In the genomic region with DNA sequence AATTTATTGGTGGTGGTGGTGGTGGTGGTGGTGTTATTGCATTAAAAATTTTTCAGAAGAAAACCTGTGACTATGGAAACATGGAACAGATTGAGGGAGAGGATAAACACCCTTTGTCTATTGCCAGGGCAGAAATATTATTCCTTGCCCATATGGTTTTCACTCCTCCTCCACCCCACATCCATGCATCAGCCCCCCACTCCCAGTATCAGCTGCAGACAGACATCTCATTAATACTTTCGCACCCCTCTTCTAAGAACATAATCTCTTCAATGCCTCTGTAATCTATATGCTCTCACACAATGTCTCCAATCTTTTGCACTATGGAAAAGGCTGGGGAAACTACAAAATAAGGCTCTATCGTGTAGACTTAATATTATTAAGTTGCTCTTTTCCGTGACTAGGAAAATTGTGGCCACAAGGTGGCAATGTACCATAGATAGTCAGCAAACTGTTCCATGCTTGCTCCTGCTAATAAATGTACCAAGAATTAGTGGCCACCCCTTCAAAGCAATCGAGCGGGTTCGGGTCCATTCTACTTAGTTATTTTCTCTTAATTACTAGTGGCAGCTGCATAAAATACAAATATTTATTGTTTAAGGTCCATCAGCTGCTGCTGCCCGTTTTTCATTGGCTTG, we compare ENCODE assay signal across 8 mouse cellular contexts.
DNase-seq lines count a peak whose midpoint lies in the region; ATAC-seq and TF ChIP-seq lines count a peak whose summit lies in the region.

No protein-coding gene starts in this region.

- H3K27ac ChIP-seq in heart, adult 2 months, result peak overlapping the region; percentile 36; the same call in 1 of the 2 replicates
- no peak overlapping the region for H3K27ac ChIP-seq in heart, embryonic 10.5 days
- no peak overlapping the region for H3K27ac ChIP-seq in kidney, embryonic 15.5 days
- no peak overlapping the region for H3K27ac ChIP-seq in limb, embryonic 11.5 days (replicated peaks; ENCODE audit: low read depth, low read length)
- no peak overlapping the region for H3K27ac ChIP-seq in neural tube, embryonic 13.5 days (replicated peaks)

- TF ChIP-seq EP300 in heart, adult 2 months (IDR thresholded peaks at IDR 0.05; ENCODE audit: insufficient read depth, low read depth, low read length), result no peak

- H3K36me3 ChIP-seq in heart, adult 2 months (ENCODE audit: control insufficient read depth, insufficient read depth, low read length), result no peaks in the 10 kb centered on the region
- no peaks in the 10 kb centered on the region for H3K36me3 ChIP-seq in heart, embryonic 10.5 days
- no peaks in the 10 kb centered on the region for H3K36me3 ChIP-seq in kidney, embryonic 15.5 days
- no peaks in the 10 kb centered on the region for H3K36me3 ChIP-seq in limb, embryonic 11.5 days (ENCODE audit: control insufficient read depth, insufficient read depth, low read length)
- H3K36me3 ChIP-seq in neural tube, embryonic 13.5 days, result no peaks in the 10 kb centered on the region

- H3K4me1 ChIP-seq in heart, adult 2 months (ENCODE audit: control insufficient read depth, insufficient read depth, low read length), result no peaks in the 10 kb centered on the region; the same call in 1 of the 2 replicates
- H3K4me1 ChIP-seq in heart, embryonic 10.5 days, result peaks cover 7% of the 10 kb centered on the region; the same call in 1 of the 2 replicates
- H3K4me1 ChIP-seq in kidney, embryonic 15.5 days, result no peaks in the 10 kb centered on the region
- H3K4me1 ChIP-seq in limb, embryonic 11.5 days (ENCODE audit: control insufficient read depth, insufficient read depth, low read length), result no peaks in the 10 kb centered on the region
- no peaks in the 10 kb centered on the region for H3K4me1 ChIP-seq in neural tube, embryonic 13.5 days (replicated peaks)

- intact Hi-C loops in heart, adult 2 months (cut with DNase I), result loop anchor here (1.0 to 10.0 kb wide), 3 partner anchors 91 to 471 kb away; no protein-coding TSS in a partner anchor

- H3K9me3 ChIP-seq in heart, embryonic 10.5 days, result no peaks in the 10 kb centered on the region
- no peaks in the 10 kb centered on the region for H3K9me3 ChIP-seq in kidney, embryonic 15.5 days (replicated peaks)
- no peaks in the 10 kb centered on the region for H3K9me3 ChIP-seq in limb, embryonic 11.5 days (ENCODE audit: control insufficient read depth, low read length)
- no peaks in the 10 kb centered on the region for H3K9me3 ChIP-seq in neural tube, embryonic 13.5 days

- H3K79me2 ChIP-seq in heart, adult 2 months (replicated peaks; ENCODE audit: control insufficient read depth, insufficient read depth, low read length), result no peaks in the 10 kb centered on the region

- TF ChIP-seq POLR2A in heart, adult 2 months (IDR thresholded peaks at IDR 0.05; ENCODE audit: insufficient read depth, low read depth, low read length), result no peak

- peak overlapping the region; percentile 38 for H3K4me2 ChIP-seq in kidney, embryonic 15.5 days
- H3K4me2 ChIP-seq in limb, embryonic 11.5 days (ENCODE audit: low read depth, severe bottlenecking), result no peak overlapping the region
- H3K4me2 ChIP-seq in neural tube, embryonic 13.5 days, result peak overlapping the region; percentile 15

- H3K27me3 ChIP-seq in heart, adult 2 months (ENCODE audit: control insufficient read depth, insufficient read depth, low read length), result no peaks in the 10 kb centered on the region
- H3K27me3 ChIP-seq in heart, embryonic 10.5 days (ENCODE audit: insufficient read depth, poor library complexity, severe bottlenecking), result peaks cover 4% of the 10 kb centered on the region; the same call in 1 of the 2 replicates
- peaks cover 4% of the 10 kb centered on the region; the same call in 1 of the 2 replicates for H3K27me3 ChIP-seq in kidney, embryonic 15.5 days
- H3K27me3 ChIP-seq in limb, embryonic 11.5 days (ENCODE audit: control insufficient read depth, insufficient read depth, low read length), result no peaks in the 10 kb centered on the region
- H3K27me3 ChIP-seq in neural tube, embryonic 13.5 days, result no peaks in the 10 kb centered on the region

- no peak overlapping the region for H3K9ac ChIP-seq in heart, adult 2 months (ENCODE audit: low read depth, low read length)
- H3K9ac ChIP-seq in kidney, embryonic 15.5 days, result no peak overlapping the region
- H3K9ac ChIP-seq in limb, embryonic 11.5 days (ENCODE audit: low read length), result no peak overlapping the region
- no peak overlapping the region for H3K9ac ChIP-seq in neural tube, embryonic 13.5 days

- TF ChIP-seq CTCF in heart, adult 2 months (IDR thresholded peaks at IDR 0.05), result peak; percentile 80

- H3K4me3 ChIP-seq in heart, adult 2 months, result no peak overlapping the region
- no peak overlapping the region for H3K4me3 ChIP-seq in heart, embryonic 10.5 days
- no peak overlapping the region for H3K4me3 ChIP-seq in kidney, embryonic 15.5 days (replicated peaks)
- no peak overlapping the region for H3K4me3 ChIP-seq in limb, embryonic 11.5 days (ENCODE audit: low read depth, low read length)
- H3K4me3 ChIP-seq in neural tube, embryonic 13.5 days, result no peak overlapping the region

- no peak for ATAC-seq in kidney, embryonic 15.5 days (replicated peaks; ENCODE audit: low FRiP score)
- ATAC-seq in limb, embryonic 11.5 days (ENCODE audit: insufficient number of reproducible peaks, low FRiP score, low TSS enrichment, low read depth), result no peak
- 0 out of 2 replicates have a peak, but pooled peaks have one; percentile 36 for ATAC-seq in neural tube, embryonic 13.5 days (ENCODE audit: low read depth)

- 23% methylated on average over 7 of the region's 7 CpGs for WGBS in heart, adult 2 months
- WGBS in heart, embryonic 10.5 days, result 48% methylated on average over 7 of the region's 7 CpGs
- WGBS in kidney, embryonic 15.5 days, result 23% methylated on average over 7 of the region's 7 CpGs
- 27% methylated on average over 7 of the region's 7 CpGs for WGBS in limb, embryonic 11.5 days
- WGBS in neural tube, embryonic 13.5 days, result 19% methylated on average over 7 of the region's 7 CpGs

- DNase-seq in heart, adult 2 months, result peak; percentile 54 to 57
- DNase-seq in heart, embryonic 10.5 days (ENCODE audit: low spot score), result no peak
- peak; percentile 23 for DNase-seq in cerebellum, adult 8-10 months
- peak; percentile 16 to 39 for DNase-seq in gastrocnemius, adult 8-10 months (ENCODE audit: low spot score in 2 of 2)
- DNase-seq in limb, embryonic 11.5 days (ENCODE audit: low spot score), result peak; percentile 78
- peak; percentile 23 for DNase-seq in urinary bladder, postnatal 10 days (ENCODE audit: low spot score)
